Mouse (Mus musculus) kidney, embryonic 14.5 days (tissue): Measurements from ENCODE around the gene Wfdc3. TPM values are rescaled to one million over a fixed set of nuclear protein-coding genes. Genes with fewer than 3 reads are reported as not detected.

Experiments used
- ATAC-seq: fragments of 200-750 bp; cut with Nextera tagmentation; 2 replicates; pipeline ENCODE4 v1.8.0; 2017; ENCODE audit warnings: moderate number of reproducible peaks, mild to moderate bottlenecking, moderate TSS enrichment, moderate library complexity; ENCODE audit not compliant: low FRiP score, low TSS enrichment
- H3K27ac ChIP-seq: fragments of 300-500 bp; sonication (generic); 2 replicates; pipeline ENCODE4 v1.5.1; 2014; ENCODE audit warnings: low read depth, mild to moderate bottlenecking, low read length, moderate library complexity, mixed read lengths
- H3K27me3 ChIP-seq: fragments of 300-500 bp; sonication (generic); 2 replicates; pipeline ENCODE4 v1.6.1; 2014; ENCODE audit warnings: mild to moderate bottlenecking, low read length; ENCODE audit not compliant: control insufficient read depth, insufficient read depth
- H3K36me3 ChIP-seq: fragments of 300-500 bp; sonication (generic); 2 replicates; pipeline ENCODE4 v1.6.1; 2014; ENCODE audit warnings: low read length, mixed read lengths; ENCODE audit not compliant: control insufficient read depth, insufficient read depth
- H3K4me1 ChIP-seq: fragments of 300-500 bp; sonication (generic); 2 replicates; pipeline ENCODE4 v1.6.1; 2014; ENCODE audit warnings: low read length, mixed read lengths; ENCODE audit not compliant: control insufficient read depth, insufficient read depth
- H3K4me2 ChIP-seq: fragments of 300-500 bp; sonication (generic); replicated peaks from 2 replicates; pipeline ENCODE4 v1.6.1; 2014; ENCODE audit warnings: low read depth, mild to moderate bottlenecking, low read length
- H3K4me3 ChIP-seq: fragments of 300-500 bp; sonication (generic); 2 replicates; pipeline ENCODE4 v1.5.1; 2014; ENCODE audit warnings: mild to moderate bottlenecking, low read length
- H3K9ac ChIP-seq: fragments of 300-500 bp; sonication (generic); 2 replicates; pipeline ENCODE4 v1.6.1; 2014; ENCODE audit warnings: low read depth, mild to moderate bottlenecking, low read length, moderate library complexity
- H3K9me3 ChIP-seq: fragments of 300-500 bp; sonication (generic); 2 replicates; pipeline ENCODE4 v1.6.1; 2016; ENCODE audit warnings: low read length; ENCODE audit not compliant: control insufficient read depth
- WGBS: fragments of 180-500 bp; shearing (Covaris S2); extraction: QIAGEN DNeasy Blood & Tissue Kit; methylation state at CpG from one replicate; pipeline ENCODE4 v1.1.7; 2014; 5-methylcytosine and 5-hydroxymethylcytosine counted together
- polyA plus RNA-seq: library from polyadenylated mRNA; unstranded; fragments of >200 nt; fragmentation: Nextera tagmentation; extraction: Ambion mirVana; gene quantifications from 2 replicates; pipeline ENCODE4 v1.2.1, GENCODE M21; 2014

Gene Wfdc3
- polyA plus RNA-seq, 1 experiment from 2014 or later = 0.83 TPM

- no peak for ATAC-seq
- no peak overlapping the region for H3K27ac ChIP-seq
- H3K27me3 ChIP-seq = no peaks in the 10 kb centered on the region
- no peaks in the 10 kb centered on the region for H3K9me3 ChIP-seq
- H3K9ac ChIP-seq = no peak overlapping the region
- H3K4me2 ChIP-seq = no peak overlapping the region
- WGBS = 89% methylated on average over 14 of the region's 14 CpGs
- no peak overlapping the region for H3K4me3 ChIP-seq
- no peaks in the 10 kb centered on the region for H3K36me3 ChIP-seq
- H3K4me1 ChIP-seq = no peaks in the 10 kb centered on the region
Measured at GRCm38 (mm10) chr2:164705991-164706390, 39.7 kb downstream of the Wfdc3 start.

- H3K27me3 ChIP-seq = no peaks in the 10 kb centered on the region
- H3K4me2 ChIP-seq = no peak overlapping the region
- no peaks in the 10 kb centered on the region for H3K9me3 ChIP-seq
- H3K9ac ChIP-seq = no peak overlapping the region
- no peak overlapping the region for H3K4me3 ChIP-seq
- ATAC-seq = no peak
- H3K27ac ChIP-seq = no peak overlapping the region
- no peaks in the 10 kb centered on the region for H3K36me3 ChIP-seq
- no peaks in the 10 kb centered on the region for H3K4me1 ChIP-seq
- WGBS = 95% methylated on average over 6 of the region's 6 CpGs
Measured at GRCm38 (mm10) chr2:164705328-164705727, 40.4 kb downstream of the Wfdc3 start.

GRCm38 (mm10) chr2:164704235-164704634 is 41.5 kb downstream of the Wfdc3 start:
- no peak for ATAC-seq

GRCm38 (mm10) chr2:164701761-164702160 is 44.0 kb downstream of the Wfdc3 start:
- Histone ChIP-seq H3K9me3 (no peaks in the 10 kb centered on the region), H3K9ac (no peak overlapping the region), H3K36me3 (no peaks in the 10 kb centered on the region), H3K4me1 (no peaks in the 10 kb centered on the region), H3K27ac (no peak overlapping the region), H3K4me2 (no peak overlapping the region), H3K4me3 (no peak overlapping the region), H3K27me3 (no peaks in the 10 kb centered on the region)
- WGBS = 89% methylated on average over 5 of the region's 5 CpGs
- no peak for ATAC-seq

More at GRCm38 (mm10) chr2:164704235-164704634, 41.5 kb downstream of the Wfdc3 start:
- Histone ChIP-seq H3K36me3 (no peaks in the 10 kb centered on the region), H3K27me3 (no peaks in the 10 kb centered on the region), H3K4me1 (no peaks in the 10 kb centered on the region), H3K27ac (no peak overlapping the region), H3K4me2 (no peak overlapping the region), H3K4me3 (no peak overlapping the region), H3K9me3 (no peaks in the 10 kb centered on the region), H3K9ac (no peak overlapping the region)
- 75% methylated on average over 5 of the region's 5 CpGs for WGBS

GRCm38 (mm10) chr2:164700959-164701358 is 44.8 kb downstream of the Wfdc3 start:
- Histone ChIP-seq H3K27me3 (no peaks in the 10 kb centered on the region), H3K36me3 (no peaks in the 10 kb centered on the region), H3K27ac (no peak overlapping the region), H3K4me1 (no peaks in the 10 kb centered on the region), H3K9ac (no peak overlapping the region), H3K4me3 (no peak overlapping the region), H3K4me2 (no peak overlapping the region), H3K9me3 (no peaks in the 10 kb centered on the region)
- 68% methylated on average over 5 of the region's 5 CpGs for WGBS
- no peak for ATAC-seq

GRCm38 (mm10) chr2:164698201-164698600 is 47.5 kb downstream of the Wfdc3 start, which contains the start of gene Spint4:
Gene Spint4 (plus strand): TSS chr2:164698501.
- no peaks in the 10 kb centered on the region for H3K27me3 ChIP-seq
- H3K4me3 ChIP-seq = no peak within 1 kb of the TSS
- H3K4me1 ChIP-seq = no peaks in the 10 kb centered on the region
- H3K9me3 ChIP-seq = no peaks in the 10 kb centered on the region
- no peak for ATAC-seq
- 72% methylated on average over 4 of the region's 4 CpGs for WGBS
- no peak within 1 kb of the TSS for H3K27ac ChIP-seq
- H3K4me2 ChIP-seq = no peak within 1 kb of the TSS
- no peaks in the 10 kb centered on the region for H3K36me3 ChIP-seq
- no peak within 1 kb of the TSS for H3K9ac ChIP-seq

- no peak within 1 kb of the TSS for H3K9ac ChIP-seq
- 71% methylated on average over 3 of the region's 3 CpGs for WGBS
- no peak within 1 kb of the TSS for H3K4me3 ChIP-seq
- no peaks in the 10 kb centered on the region for H3K4me1 ChIP-seq
- no peaks in the 10 kb centered on the region for H3K9me3 ChIP-seq
- no peaks in the 10 kb centered on the region for H3K36me3 ChIP-seq
- H3K27ac ChIP-seq = no peak within 1 kb of the TSS
- no peaks in the 10 kb centered on the region for H3K27me3 ChIP-seq
- no peak for ATAC-seq
- no peak within 1 kb of the TSS for H3K4me2 ChIP-seq
Measured at GRCm38 (mm10) chr2:164684807-164685206, 60.9 kb downstream of the Wfdc3 start, which contains the start of gene Wfdc13. Gene Wfdc13 (plus strand): TSS chr2:164685107.

Other genes with a start within 250 kb of the Wfdc3 start
- 70.7 and 79.2 TPM in 2 replicates for gene Pigt, start 248.4 kb downstream of the Wfdc3 start, polyA plus RNA-seq
- gene Wfdc2, start 183.5 kb downstream of the Wfdc3 start, polyA plus RNA-seq = 330 and 331 TPM in 2 replicates
- not detected in 2 replicates for gene Spint3, start 172.5 kb downstream of the Wfdc3 start, polyA plus RNA-seq
- gene Wfdc6a, start 160.5 kb downstream of the Wfdc3 start, polyA plus RNA-seq = not detected in 2 replicates
- gene Eppin, start 152.3 kb downstream of the Wfdc3 start, polyA plus RNA-seq = not detected in 2 replicates
- not detected in 2 replicates for gene Wfdc6b, start 132.4 kb downstream of the Wfdc3 start, polyA plus RNA-seq
- gene Wfdc8, start 132.3 kb downstream of the Wfdc3 start, polyA plus RNA-seq = not detected in 2 replicates
- gene Wfdc16, start 107.1 kb downstream of the Wfdc3 start, polyA plus RNA-seq = not detected in 2 replicates
- gene Wfdc10, start 89.9 kb downstream of the Wfdc3 start, polyA plus RNA-seq = not detected in 2 replicates
- not detected in 2 replicates for gene Wfdc9, start 89.3 kb downstream of the Wfdc3 start, polyA plus RNA-seq
- not detected in 2 replicates for gene Wfdc11, start 71.8 kb downstream of the Wfdc3 start, polyA plus RNA-seq
- gene Wfdc13, start 60.8 kb downstream of the Wfdc3 start, polyA plus RNA-seq = 0.54 and 0.93 TPM in 2 replicates
- 1.1 and 1.4 TPM in 2 replicates for gene Spint4, start 47.4 kb downstream of the Wfdc3 start, polyA plus RNA-seq
- not detected in 2 replicates for gene Spint5, start 30.6 kb downstream of the Wfdc3 start, polyA plus RNA-seq
- gene Dnttip1, start 52 bp upstream of the Wfdc3 start, polyA plus RNA-seq = 64.4 and 70.8 TPM in 2 replicates
- gene Ube2c, start 24.0 kb upstream of the Wfdc3 start, polyA plus RNA-seq = 559 and 687 TPM in 2 replicates
- 1.8 and 1.9 TPM in 2 replicates for gene Tnnc2, start 34.0 kb upstream of the Wfdc3 start, polyA plus RNA-seq
- gene Snx21, start 39.9 kb upstream of the Wfdc3 start, polyA plus RNA-seq = 16.0 and 16.6 TPM in 2 replicates
- 13.7 and 17.0 TPM in 2 replicates for gene Acot8, start 59.0 kb upstream of the Wfdc3 start, polyA plus RNA-seq
- gene Zswim3, start 59.2 kb upstream of the Wfdc3 start, polyA plus RNA-seq = 7.3 and 9.0 TPM in 2 replicates
- gene Zswim1, start 76.8 kb upstream of the Wfdc3 start, polyA plus RNA-seq = 12.4 and 20.0 TPM in 2 replicates
- not detected in 2 replicates for gene Spata25, start 82.6 kb upstream of the Wfdc3 start, polyA plus RNA-seq
- gene Ctsa, start 86.9 kb upstream of the Wfdc3 start, polyA plus RNA-seq = 122 and 135 TPM in 2 replicates
- gene Neurl2, start 87.5 kb upstream of the Wfdc3 start, polyA plus RNA-seq = 6.0 and 6.6 TPM in 2 replicates
- gene Pltp, start 111.8 kb upstream of the Wfdc3 start, polyA plus RNA-seq = 25.7 and 34.6 TPM in 2 replicates
- gene Pcif1, start 133.4 kb upstream of the Wfdc3 start, polyA plus RNA-seq = 68.9 and 72.9 TPM in 2 replicates
- 10.7 and 13.8 TPM in 2 replicates for gene Zfp335, start 165.8 kb upstream of the Wfdc3 start, polyA plus RNA-seq
- gene Mmp9, start 194.8 kb upstream of the Wfdc3 start, polyA plus RNA-seq = 0.76 and 1.4 TPM in 2 replicates
- 1.5 and 1.6 TPM in 2 replicates for gene Slc12a5, start 214.9 kb upstream of the Wfdc3 start, polyA plus RNA-seq